Mouse (Mus musculus) midbrain, embryonic 15.5 days (tissue): ENCODE measurements around the gene Ogdh. TPM values are rescaled to one million over a fixed set of nuclear protein-coding genes. Genes with fewer than 3 reads are reported as not detected.

Source experiments
- ATAC-seq: fragments of 200-750 bp; cut with Nextera tagmentation; replicated peaks from 2 replicates; pipeline ENCODE4 v1.8.0; 2017; ENCODE audit warnings: moderate TSS enrichment
- H3K27ac ChIP-seq: fragments of 300-500 bp; sonication (generic); 2 replicates; pipeline ENCODE4 v1.5.1; 2015; ENCODE audit warnings: mild to moderate bottlenecking, inconsistent platforms
- H3K27me3 ChIP-seq: fragments of 300-500 bp; sonication (generic); replicated peaks from 2 replicates; pipeline ENCODE4 v1.6.1; 2015; ENCODE audit warnings: inconsistent platforms
- H3K36me3 ChIP-seq: fragments of 300-500 bp; sonication (generic); replicated peaks from 2 replicates; pipeline ENCODE4 v1.6.1; 2015; ENCODE audit warnings: inconsistent platforms
- H3K4me1 ChIP-seq: fragments of 300-500 bp; sonication (generic); 2 replicates; pipeline ENCODE4 v1.6.1; 2015; ENCODE audit warnings: inconsistent platforms
- H3K4me2 ChIP-seq: fragments of 300-500 bp; sonication (generic); 2 replicates; pipeline ENCODE4 v1.6.1; 2015; ENCODE audit warnings: inconsistent platforms, mild to moderate bottlenecking, moderate library complexity
- H3K4me3 ChIP-seq: fragments of 300-500 bp; sonication (generic); 2 replicates; pipeline ENCODE4 v1.5.1; 2015; ENCODE audit warnings: mild to moderate bottlenecking, inconsistent platforms
- H3K9ac ChIP-seq: fragments of 300-500 bp; sonication (generic); 2 replicates; pipeline ENCODE4 v1.6.1; 2015; ENCODE audit warnings: mild to moderate bottlenecking, inconsistent platforms
- H3K9me3 ChIP-seq: fragments of 300-500 bp; sonication (generic); 2 replicates; pipeline ENCODE4 v1.6.1; 2016; ENCODE audit warnings: inconsistent platforms
- WGBS: fragments of 180-500 bp; shearing (Covaris S2); methylation state at CpG from one replicate; pipeline ENCODE4 v1.1.7; 2015; ENCODE audit warnings: mixed read lengths; 5-methylcytosine and 5-hydroxymethylcytosine counted together
- microRNA-seq: library from miRNA; unstranded; fragments of <30 nt; microRNA quantifications from one replicate; pipeline ENCODE4, GENCODE M21; 2016
- polyA plus RNA-seq: library from polyadenylated mRNA; unstranded; fragments of >200 nt; fragmentation: Nextera tagmentation; extraction: Ambion mirVana; gene quantifications from 2 replicates; pipeline ENCODE4 v1.2.1, GENCODE M21; 2015

Ogdh gene
- polyA plus RNA-seq, 1 experiment from 2014 or later: 126 TPM

DNA sequence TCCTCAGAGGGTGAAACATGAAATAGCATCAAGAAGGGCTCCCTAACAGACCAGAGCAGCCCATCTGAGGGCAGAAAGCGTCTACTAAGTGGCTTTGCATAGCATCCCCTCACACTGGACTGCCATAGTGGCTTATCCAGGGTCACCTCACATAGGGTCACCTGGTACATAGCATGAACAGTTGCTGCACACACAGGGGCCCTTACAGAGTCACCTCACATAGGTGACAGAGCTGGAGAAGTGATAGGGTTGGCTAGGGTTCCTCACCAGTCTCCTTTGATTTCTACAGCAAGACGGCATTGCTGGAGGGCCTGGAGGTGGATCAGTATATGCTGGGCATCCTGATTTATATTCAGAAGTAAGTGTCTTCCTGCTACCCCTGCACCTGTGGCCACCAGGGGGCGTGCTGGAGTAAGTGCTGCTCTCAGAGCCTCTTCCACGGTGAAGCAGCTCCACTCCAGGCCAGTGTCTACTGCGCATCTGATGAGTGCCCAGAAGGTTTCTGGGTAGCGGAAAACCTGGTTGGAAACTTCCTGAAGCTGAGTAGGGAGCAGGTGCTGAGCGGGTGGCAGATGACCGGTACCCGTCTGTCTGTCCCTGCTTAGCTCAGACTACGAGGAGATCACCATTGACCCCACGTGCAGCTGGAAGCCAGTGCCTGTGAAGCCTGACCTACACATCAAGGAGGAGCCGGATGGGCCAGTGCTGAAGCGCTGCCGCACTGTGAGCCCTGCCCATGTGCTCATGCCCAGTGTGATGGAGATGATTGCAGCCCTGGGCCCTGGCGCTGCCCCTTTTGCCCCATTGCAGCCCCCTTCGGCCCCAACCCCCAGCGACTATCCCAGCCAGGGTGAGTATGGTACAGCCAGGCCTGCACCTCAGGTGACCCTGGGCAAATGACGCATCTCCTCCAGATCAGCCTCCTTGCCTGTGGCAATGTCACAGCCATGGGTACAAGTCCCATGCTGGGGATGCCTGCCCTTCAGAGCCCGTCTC, 111.4 kb downstream of the Ogdh start:
- no peak overlapping the region for H3K27ac ChIP-seq
- no peaks in the 10 kb centered on the region for H3K27me3 ChIP-seq
- H3K4me1 ChIP-seq: peaks cover 7% of the 10 kb centered on the region
- 86% methylated on average over 19 of the region's 19 CpGs for WGBS
- no peaks in the 10 kb centered on the region for H3K9me3 ChIP-seq
- no peak for ATAC-seq
- H3K4me2 ChIP-seq: no peak overlapping the region
- H3K36me3 ChIP-seq: peaks cover 77% of the 10 kb centered on the region
- no peak overlapping the region for H3K4me3 ChIP-seq
- H3K9ac ChIP-seq: no peak overlapping the region

GRCm38 (mm10) chr11:6403830-6404405, 112.5 kb downstream of the Ogdh start:
- no peak for ATAC-seq
- peaks cover 70% of the 10 kb centered on the region for H3K36me3 ChIP-seq
- WGBS: 94% methylated on average over 5 of the region's 5 CpGs
- H3K9me3 ChIP-seq: no peaks in the 10 kb centered on the region
- H3K9ac ChIP-seq: no peak overlapping the region
- H3K27ac ChIP-seq: no peak overlapping the region
- no peak overlapping the region for H3K4me3 ChIP-seq
- peaks cover 7% of the 10 kb centered on the region for H3K4me1 ChIP-seq
- H3K27me3 ChIP-seq: no peaks in the 10 kb centered on the region
- no peak overlapping the region for H3K4me2 ChIP-seq

DNA sequence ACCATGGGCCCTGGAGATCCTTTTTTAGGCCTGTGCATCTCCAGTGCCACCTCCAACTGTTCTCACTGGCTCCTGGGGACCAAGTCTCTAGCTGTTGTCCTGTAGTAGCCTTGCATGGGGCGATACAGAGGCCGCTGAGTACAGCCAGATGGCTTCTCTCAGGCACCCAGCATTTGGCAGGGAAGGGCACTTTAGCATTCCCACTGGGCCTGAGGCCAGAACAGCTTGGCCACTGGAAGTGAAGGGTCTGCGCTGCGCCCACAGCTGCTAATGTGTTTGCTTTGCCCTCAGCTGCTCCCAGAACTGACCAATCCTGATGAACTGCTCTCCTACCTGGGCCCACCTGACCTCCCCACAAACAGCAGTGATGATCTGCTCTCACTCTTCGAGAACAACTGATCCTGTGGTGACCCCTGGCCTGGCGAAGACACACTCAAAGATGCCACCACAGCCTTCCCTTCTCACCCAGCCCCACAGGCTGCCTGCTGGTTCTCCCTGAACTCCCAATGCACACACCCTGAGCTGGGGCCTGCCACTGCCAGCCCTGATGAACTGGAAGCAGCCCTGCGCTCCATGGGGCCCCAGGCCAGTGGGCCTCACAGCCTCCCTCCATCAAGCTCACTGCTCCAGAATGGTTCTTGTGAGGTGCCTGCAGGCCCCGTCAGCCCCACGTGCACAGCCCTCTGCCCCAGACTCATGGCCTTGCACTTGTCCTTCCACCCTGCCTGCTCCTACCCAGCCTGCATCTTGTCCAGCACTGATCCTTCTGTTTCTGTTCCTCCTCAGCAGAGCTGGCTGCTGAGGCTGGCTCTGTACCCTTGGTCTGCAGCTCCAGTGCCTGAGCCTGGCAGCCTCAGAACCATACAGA, 113.5 kb downstream of the Ogdh start:
- no peaks in the 10 kb centered on the region for H3K27me3 ChIP-seq
- H3K9ac ChIP-seq: no peak overlapping the region
- WGBS: 93% methylated on average over 9 of the region's 9 CpGs
- H3K36me3 ChIP-seq: peaks cover 60% of the 10 kb centered on the region
- peaks cover 7% of the 10 kb centered on the region for H3K4me1 ChIP-seq
- H3K9me3 ChIP-seq: no peaks in the 10 kb centered on the region
- ATAC-seq: no peak; the same call in 1 of the 2 replicates
- peak overlapping the region; percentile 42 for H3K27ac ChIP-seq
- no peak overlapping the region for H3K4me2 ChIP-seq
- H3K4me3 ChIP-seq: no peak overlapping the region

DNA sequence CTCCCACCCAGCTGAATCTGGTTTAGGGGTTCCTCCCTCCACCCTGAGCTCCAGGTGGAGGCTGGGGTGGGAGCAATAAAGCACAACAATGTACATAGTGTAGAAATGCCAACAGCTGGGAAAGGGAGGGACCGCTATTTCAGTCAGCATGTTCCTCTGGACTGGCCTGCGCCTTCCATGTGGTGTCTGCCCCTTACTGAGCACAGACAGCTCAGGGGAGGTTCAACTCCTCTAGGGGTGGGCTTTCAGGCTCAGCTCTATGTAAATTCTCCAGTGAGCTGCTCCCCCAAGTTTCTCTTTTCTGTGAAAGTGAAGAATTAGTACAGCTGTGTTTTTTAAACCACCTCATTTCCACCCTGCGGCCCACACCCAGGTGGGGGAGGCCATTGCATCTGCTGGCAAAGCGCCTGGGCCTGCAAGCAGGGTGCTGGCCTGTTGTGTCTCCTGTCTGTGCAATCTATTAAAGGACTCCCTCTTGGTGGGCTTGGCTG, 114.2 kb downstream of the Ogdh start:
- peaks cover 7% of the 10 kb centered on the region for H3K4me1 ChIP-seq
- H3K9me3 ChIP-seq: no peaks in the 10 kb centered on the region
- no peak for ATAC-seq
- no peak overlapping the region for H3K4me2 ChIP-seq
- no peak overlapping the region for H3K9ac ChIP-seq
- peak overlapping the region; percentile 58 for H3K27ac ChIP-seq
- WGBS: 92% methylated on average over 4 of the region's 4 CpGs
- H3K36me3 ChIP-seq: peaks cover 56% of the 10 kb centered on the region
- H3K27me3 ChIP-seq: no peaks in the 10 kb centered on the region
- no peak overlapping the region for H3K4me3 ChIP-seq

Small RNA genes lying within 50 kb of the gene (microRNA-seq; reads per million reads assigned to microRNA genes)
- gene Mir7651: 2.6 reads per million, percentile 11 among the genes with 10 or more reads in this experiment

Other genes with a start within 250 kb of the Ogdh start
- 134 and 147 TPM in 2 replicates for gene Camk2b, start 225.3 kb upstream of the Ogdh start, polyA plus RNA-seq
- gene A730071L15Rik, start 91.6 kb upstream of the Ogdh start, polyA plus RNA-seq: 0.48 and 0.56 TPM in 2 replicates
- gene Nudcd3, start 91.2 kb upstream of the Ogdh start, polyA plus RNA-seq: 73.8 and 77.2 TPM in 2 replicates
- gene Npc1l1, start 61.5 kb upstream of the Ogdh start, polyA plus RNA-seq: 0.06 and 0.08 TPM in 2 replicates
- 71.4 and 72.2 TPM in 2 replicates for gene Ddx56, start 23.9 kb upstream of the Ogdh start, polyA plus RNA-seq
- gene Tmed4, start 16.8 kb upstream of the Ogdh start, polyA plus RNA-seq: 123 and 128 TPM in 2 replicates
- gene Zmiz2, start 97.4 kb downstream of the Ogdh start, polyA plus RNA-seq: 39.0 and 41.0 TPM in 2 replicates
- gene Ppia, start 123.8 kb downstream of the Ogdh start, polyA plus RNA-seq: 3,416 and 3,418 TPM in 2 replicates
- gene H2afv, start 152.8 kb downstream of the Ogdh start, polyA plus RNA-seq: 250 and 290 TPM in 2 replicates
- gene Purb, start 184.3 kb downstream of the Ogdh start, polyA plus RNA-seq: 11.3 and 11.4 TPM in 2 replicates
- 0.23 and 0.54 TPM in 2 replicates for gene Myo1g, start 229.3 kb downstream of the Ogdh start, polyA plus RNA-seq